Mouse (Mus musculus): ENCODE data around the gene Rab7. TPM values are rescaled to one million over a fixed set of nuclear protein-coding genes. Genes with fewer than 3 reads are reported as not detected.
"Not testable (repeated sequence)": the region's sequence is repeated elsewhere in the genome, so short reads cannot be mapped to it uniquely, and the experiment has no call there.

Gene Rab7
- total RNA-seq, 2 experiments from 2014 or later = 265 to 292 TPM

- no peak for DNase-seq
Observed at GRCm38 (mm10) chr6:88054081-88054835, 9.2 kb upstream of the Rab7 start.

GRCm38 (mm10) chr6:88053228-88054080 is 8.4 kb upstream of the Rab7 start:
- no peak for DNase-seq

GRCm38 (mm10) chr6:88051206-88051605 is 6.1 kb upstream of the Rab7 start:
- no peak for DNase-seq

GRCm38 (mm10) chr6:88049008-88049407 is 3.9 kb upstream of the Rab7 start:
- DNase-seq = no peak

- no peak for DNase-seq
Observed at GRCm38 (mm10) chr6:88047853-88048252, 2.8 kb upstream of the Rab7 start.

GRCm38 (mm10) chr6:88045406-88045766 is 316 bp upstream of the Rab7 start:
- DNase-seq = no peak

- peak; percentile 44 for DNase-seq
Observed at GRCm38 (mm10) chr6:88044234-88044576, 865 bp downstream of the Rab7 start.

- no peak for DNase-seq
Observed at GRCm38 (mm10) chr6:88042336-88042735, 2.7 kb downstream of the Rab7 start.

GRCm38 (mm10) chr6:88041221-88041620 is 3.8 kb downstream of the Rab7 start:
- peak; percentile 71 for DNase-seq

- DNase-seq = no peak
Observed at GRCm38 (mm10) chr6:88039426-88039825, 5.6 kb downstream of the Rab7 start.

GRCm38 (mm10) chr6:88037471-88038045 is 7.5 kb downstream of the Rab7 start:
- no peak for DNase-seq

- DNase-seq = no peak
Observed at GRCm38 (mm10) chr6:88033504-88033903, 11.6 kb downstream of the Rab7 start.

GRCm38 (mm10) chr6:88030432-88030831 is 14.6 kb downstream of the Rab7 start:
- no peak for DNase-seq

- no peak for DNase-seq
Observed at GRCm38 (mm10) chr6:88027390-88027789, 17.7 kb downstream of the Rab7 start.

- DNase-seq = no peak
Observed at GRCm38 (mm10) chr6:88023316-88023890, 21.7 kb downstream of the Rab7 start.

GRCm38 (mm10) chr6:88019154-88019553 is 25.9 kb downstream of the Rab7 start:
- DNase-seq = no peak

GRCm38 (mm10) chr6:88017821-88018220 is 27.2 kb downstream of the Rab7 start:
- peak; percentile 51 for DNase-seq

- DNase-seq = no peak
Observed at GRCm38 (mm10) chr6:88015797-88016196, 29.3 kb downstream of the Rab7 start.

- DNase-seq = no peak
Observed at GRCm38 (mm10) chr6:88013456-88013855, 31.6 kb downstream of the Rab7 start.

GRCm38 (mm10) chr6:88012601-88013000 is 32.5 kb downstream of the Rab7 start:
- DNase-seq = no peak

GRCm38 (mm10) chr6:88011106-88011505 is 34.0 kb downstream of the Rab7 start:
- DNase-seq = not testable (repeated sequence)

GRCm38 (mm10) chr6:88009209-88009608 is 35.9 kb downstream of the Rab7 start:
- no peak for DNase-seq

- DNase-seq = not testable (repeated sequence)
Observed at GRCm38 (mm10) chr6:88004773-88005172, 40.3 kb downstream of the Rab7 start.
